Mouse (Mus musculus): Measurements from ENCODE around the gene Lmntd2.

GRCm38 (mm10) chr7:141227796-141228195 lies 13.9 kb upstream of the Lmntd2 start:
- no peak for TF ChIP-seq CTCF (IDR thresholded peaks at IDR 0.05; ENCODE audit: low read depth, low read length)
- no peak for TF ChIP-seq POLR2A (IDR thresholded peaks at IDR 0.05; ENCODE audit: borderline replicate concordance, low read depth, low read length)
